Mouse (Mus musculus) cerebellum, postnatal 25 days (tissue): ENCODE data around the gene Afp.
A peak's percentile ranks its signal among the peaks of the same experiment; 100 is the strongest.

Experiments used
- DNase-seq, 2 experiments: peaks; one replicate each; pipeline ENCODE4 v3.0.0; 2021; ENCODE audit warnings: mixed read lengths in 2 of 2

Gene Afp

DNA sequence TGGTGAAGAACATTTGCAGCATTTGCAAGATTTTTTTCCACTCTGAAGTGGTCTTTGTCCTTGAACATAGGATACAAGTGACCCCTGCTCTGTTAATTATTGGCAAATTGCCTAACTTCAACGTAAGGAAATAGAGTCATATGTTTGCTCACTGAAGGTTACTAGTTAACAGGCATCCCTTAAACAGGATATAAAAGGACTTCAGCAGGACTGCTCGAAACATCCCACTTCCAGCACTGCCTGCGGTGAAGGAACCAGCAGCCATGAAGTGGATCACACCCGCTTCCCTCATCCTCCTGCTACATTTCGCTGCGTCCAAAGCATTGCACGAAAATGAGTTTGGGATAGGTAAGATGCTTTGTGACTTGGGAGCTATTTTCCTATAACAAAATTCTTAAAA, at the start of gene Afp:
TSS of gene Afp (plus strand) at position 220 of the 400 bp plus-strand sequence.
- no peak for DNase-seq

DNA sequence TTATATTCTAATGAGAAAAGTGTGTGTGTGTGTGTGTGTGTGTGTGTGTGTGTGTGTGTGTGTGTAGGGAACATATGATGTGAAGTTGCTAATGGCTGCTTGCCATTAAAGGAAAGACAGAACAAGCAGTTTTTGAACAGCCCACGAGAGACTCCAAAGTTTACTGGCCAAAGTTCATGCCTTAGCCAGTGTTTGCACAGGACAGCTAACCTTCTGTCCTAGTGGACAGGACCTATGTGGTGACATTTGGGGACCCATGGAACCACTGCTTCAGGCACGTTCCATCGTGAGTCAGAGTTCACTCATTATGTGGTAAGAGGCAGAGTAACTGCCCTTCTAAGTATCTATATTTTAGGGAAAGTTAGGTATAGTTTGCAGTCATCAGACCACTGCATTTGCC, 43.0 kb upstream of the Afp start:
- DNase-seq = no peak

- no peak for DNase-seq
These were observed 40.6 kb upstream of the Afp start for GRCm38 (mm10) chr5:90449961-90450360.

- DNase-seq = no peak
These were observed 37.8 kb upstream of the Afp start for GRCm38 (mm10) chr5:90452711-90453110.

GRCm38 (mm10) chr5:90457241-90457640, 33.3 kb upstream of the Afp start:
- DNase-seq = no peak

GRCm38 (mm10) chr5:90458727-90459126, 31.8 kb upstream of the Afp start:
- DNase-seq = no peak

GRCm38 (mm10) chr5:90460619-90461018, 29.9 kb upstream of the Afp start, which contains the start of gene Alb:
Gene Alb, plus strand, starts transcription at chr5:90460897.
- no peak for DNase-seq

GRCm38 (mm10) chr5:90466806-90467205, 23.7 kb upstream of the Afp start:
- no peak for DNase-seq

GRCm38 (mm10) chr5:90467245-90467644, 23.3 kb upstream of the Afp start:
- peak in 1 of 2 experiments; percentile 6 for DNase-seq

DNA sequence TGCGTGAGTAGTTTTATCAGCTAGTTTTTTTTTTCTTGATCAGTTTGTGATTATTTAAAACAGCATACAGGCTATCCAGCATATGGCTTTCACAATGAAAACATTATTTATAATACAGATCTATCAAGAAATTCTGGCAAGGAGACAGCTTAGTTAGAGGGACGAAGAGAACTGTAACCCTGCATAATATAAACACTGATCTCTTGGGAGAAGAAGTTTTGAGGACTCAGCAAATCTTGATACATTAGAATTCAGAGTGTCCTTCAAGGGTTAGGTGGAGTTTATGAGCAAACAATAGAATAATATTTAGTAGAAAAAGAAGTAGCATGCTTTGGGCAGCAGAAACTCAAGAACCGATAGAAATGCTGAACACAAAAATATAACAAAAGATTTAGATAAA, 19.7 kb upstream of the Afp start:
- no peak for DNase-seq

DNA sequence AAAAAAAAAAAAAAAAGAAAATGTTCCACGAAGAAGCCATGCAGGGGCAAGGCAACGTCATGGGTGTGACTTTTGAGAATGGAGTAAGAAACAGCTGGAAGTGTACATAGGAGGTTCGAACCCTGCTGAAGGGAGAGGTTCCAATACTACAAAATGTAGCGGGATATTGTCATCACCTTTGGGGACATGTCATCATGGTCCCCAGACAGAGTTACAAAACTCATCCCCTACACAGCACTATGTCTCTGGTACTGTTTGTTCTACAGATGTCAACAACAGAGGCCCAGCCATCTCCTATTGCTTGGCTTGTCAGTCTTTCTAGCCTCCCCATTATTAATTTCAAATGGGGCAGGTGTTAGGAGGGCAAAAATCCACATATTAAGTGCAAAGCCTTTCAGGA, 16.6 kb upstream of the Afp start:
- DNase-seq = no peak

DNA sequence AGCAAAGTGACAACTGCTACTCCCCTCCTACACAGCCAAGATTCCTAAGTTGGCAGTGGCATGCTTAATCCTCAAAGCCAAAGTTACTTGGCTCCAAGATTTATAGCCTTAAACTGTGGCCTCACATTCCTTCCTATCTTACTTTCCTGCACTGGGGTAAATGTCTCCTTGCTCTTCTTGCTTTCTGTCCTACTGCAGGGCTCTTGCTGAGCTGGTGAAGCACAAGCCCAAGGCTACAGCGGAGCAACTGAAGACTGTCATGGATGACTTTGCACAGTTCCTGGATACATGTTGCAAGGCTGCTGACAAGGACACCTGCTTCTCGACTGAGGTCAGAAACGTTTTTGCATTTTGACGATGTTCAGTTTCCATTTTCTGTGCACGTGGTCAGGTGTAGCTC, 16.2 kb upstream of the Afp start:
- DNase-seq = no peak

- DNase-seq = no peak
These were observed 13.8 kb upstream of the Afp start for GRCm38 (mm10) chr5:90476741-90477140.

DNA sequence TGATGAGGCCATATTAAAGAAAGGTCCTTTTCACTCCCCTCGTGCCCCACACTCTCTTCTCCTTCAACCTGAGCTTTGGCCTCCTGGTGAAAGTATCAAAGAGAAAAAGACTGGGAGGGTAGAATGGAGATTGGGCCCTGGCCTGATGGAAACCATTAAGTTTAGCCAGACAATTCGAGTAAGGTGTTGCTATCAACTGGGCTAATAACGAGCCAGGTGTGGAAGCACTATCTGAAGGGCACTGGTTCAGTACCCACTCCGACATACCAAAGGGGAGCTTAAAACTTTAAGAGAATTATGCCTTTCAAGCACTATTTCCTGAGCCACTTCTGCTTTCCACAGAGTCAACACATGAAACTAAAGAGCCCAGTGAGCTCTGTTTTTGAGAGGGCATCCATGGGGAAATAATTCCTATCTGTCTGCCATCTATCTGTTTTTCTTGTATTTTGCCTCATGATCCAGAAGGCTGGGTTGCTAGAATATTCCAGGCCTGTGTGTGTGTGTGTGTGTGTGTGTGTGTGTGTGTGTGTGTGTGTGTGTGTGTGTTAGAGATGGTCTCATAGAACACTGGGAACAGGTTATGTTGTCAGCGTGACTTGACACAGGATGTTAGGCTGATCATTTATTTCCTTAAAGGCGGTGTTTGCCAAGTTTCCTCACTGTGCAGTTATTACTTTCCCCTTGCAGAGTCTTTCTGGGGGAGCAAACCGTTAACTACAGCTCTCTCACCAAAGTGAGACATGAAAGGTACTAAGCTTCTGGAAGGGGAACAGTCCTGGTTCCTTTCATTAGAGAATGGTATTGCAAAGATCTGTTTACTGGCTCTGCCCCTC, 13.0 kb upstream of the Afp start:
- DNase-seq = no peak

DNA sequence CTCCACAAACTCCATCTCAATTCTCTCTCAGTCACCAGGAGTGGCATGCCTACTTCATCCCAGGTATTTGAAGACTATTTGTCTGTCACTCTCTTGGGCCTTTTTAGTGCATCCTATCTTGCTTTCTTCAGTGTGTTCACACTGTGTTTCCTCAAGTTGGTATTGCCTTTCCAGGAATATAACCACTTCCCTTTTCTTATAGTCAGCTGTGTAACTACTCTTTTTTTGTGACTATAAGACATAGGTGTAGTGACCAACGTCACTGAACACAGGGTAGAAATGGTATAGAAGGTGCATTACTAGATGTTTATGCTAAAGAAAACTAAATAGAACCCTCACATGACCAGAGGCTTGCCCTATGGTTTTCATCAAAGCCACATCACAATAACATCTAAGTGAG, 11.7 kb upstream of the Afp start:
- no peak for DNase-seq

GRCm38 (mm10) chr5:90485597-90485996, 4.9 kb upstream of the Afp start:
- no peak for DNase-seq

DNA sequence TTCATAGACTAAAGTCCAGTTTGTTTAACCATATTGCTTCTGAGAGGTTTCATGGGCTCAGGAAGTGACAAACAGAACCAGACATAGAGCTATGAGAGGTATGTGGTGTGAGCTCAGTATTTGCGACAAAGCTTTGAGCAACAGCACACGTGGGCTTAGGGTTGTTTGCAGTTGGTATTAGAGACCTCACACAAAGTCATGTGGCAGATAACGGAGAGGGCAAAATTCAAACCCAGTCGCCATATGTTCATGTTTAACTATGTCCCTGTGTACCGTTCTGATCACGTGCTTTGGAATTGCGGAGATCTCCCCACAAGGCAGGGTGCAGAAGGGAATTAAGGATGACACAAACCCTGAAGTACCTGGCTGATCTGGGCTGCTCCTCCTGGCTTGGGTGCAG, 2.2 kb upstream of the Afp start:
- no peak for DNase-seq

- no peak for DNase-seq
These were observed 1.9 kb downstream of the Afp start for GRCm38 (mm10) chr5:90492440-90492839.

DNA sequence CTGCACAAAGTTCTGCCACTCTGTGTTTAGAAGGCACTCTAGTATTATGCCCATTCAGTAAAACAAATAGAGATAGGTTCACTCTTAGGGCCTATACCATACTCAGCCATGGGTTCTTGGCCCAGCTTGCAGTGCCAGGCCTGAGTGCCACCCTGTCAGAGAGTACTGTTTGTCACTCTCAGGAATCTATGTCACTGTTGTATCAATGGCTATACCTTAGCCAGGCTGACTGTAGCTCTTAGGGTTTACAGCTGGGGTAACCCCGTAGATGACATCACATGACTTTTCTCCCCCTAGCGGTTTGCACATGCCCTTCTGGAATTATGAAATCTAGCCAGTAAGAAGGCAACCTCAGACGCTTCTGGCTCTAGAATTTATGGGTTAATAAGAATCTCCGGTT, 3.8 kb downstream of the Afp start:
- no peak for DNase-seq

DNA sequence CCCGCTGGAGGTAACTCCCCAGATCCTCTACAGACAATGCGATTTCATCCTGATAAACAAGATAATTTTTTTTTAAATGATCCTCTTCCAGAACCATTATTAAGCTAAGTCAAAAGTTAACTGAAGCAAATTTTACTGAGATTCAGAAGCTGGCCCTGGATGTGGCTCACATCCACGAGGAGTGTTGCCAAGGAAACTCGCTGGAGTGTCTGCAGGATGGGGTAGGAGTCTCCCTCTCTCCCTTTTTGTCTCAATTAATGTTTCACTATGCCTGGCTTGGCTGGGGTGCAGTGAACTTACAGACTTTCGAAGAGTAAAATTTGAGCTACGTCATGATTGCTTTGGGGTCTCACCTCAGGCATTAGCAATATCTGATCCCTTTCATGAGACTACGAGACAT, 9.0 kb downstream of the Afp start:
- no peak for DNase-seq

- peak; percentile 81 to 86 for DNase-seq
These were observed 10.2 kb downstream of the Afp start for GRCm38 (mm10) chr5:90500714-90501113.

GRCm38 (mm10) chr5:90501752-90502151, 11.2 kb downstream of the Afp start:
- DNase-seq = no peak

GRCm38 (mm10) chr5:90504742-90505141, 14.2 kb downstream of the Afp start:
- DNase-seq = no peak

DNA sequence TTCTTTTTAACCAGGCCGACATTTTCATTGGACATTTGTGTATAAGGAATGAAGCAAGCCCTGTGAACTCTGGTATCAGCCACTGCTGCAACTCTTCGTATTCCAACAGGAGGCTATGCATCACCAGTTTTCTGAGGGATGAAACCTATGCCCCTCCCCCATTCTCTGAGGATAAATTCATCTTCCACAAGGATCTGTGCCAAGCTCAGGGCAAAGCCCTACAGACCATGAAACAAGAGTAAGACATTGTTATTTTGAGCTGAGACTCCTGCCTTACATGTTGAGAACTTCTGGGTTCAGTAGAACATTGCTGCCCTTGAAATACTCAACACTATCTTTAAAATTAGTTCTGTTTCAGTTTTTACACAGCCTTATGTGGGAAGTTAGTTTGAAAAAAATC, 16.0 kb downstream of the Afp start:
- no peak for DNase-seq

DNA sequence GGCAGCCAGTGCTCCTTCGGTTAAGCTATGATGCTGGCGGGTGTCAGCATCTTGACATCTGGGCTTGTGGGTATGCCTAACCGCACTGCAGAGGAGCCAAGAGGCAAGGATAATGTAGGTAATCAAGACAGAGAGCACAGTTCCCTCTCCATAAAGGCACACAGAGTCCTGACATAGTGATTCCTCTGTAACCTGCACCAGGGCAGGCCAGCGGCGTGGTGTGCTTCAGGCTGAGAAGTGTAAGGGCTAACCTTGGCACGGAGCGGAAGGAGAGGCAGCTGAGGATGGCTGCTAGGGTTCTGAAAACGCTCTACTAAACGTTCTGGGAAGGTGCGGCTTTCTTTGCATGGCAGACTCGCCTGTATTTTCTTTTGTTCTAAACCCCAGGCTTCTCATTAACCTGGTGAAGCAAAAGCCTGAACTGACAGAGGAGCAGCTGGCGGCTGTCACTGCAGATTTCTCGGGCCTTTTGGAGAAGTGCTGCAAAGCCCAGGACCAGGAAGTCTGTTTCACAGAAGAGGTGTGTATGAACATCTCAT, 16.9 kb downstream of the Afp start:
- DNase-seq = no peak
